Mouse (Mus musculus): Measurements from ENCODE around the gene Mlycd.

Gene Mlycd

GRCm38 (mm10) chr8:119403912-119404311 lies 9.2 kb downstream of the Mlycd start:
- no peak for DNase-seq (ENCODE audit: inconsistent ontology term)

- no peak for DNase-seq (ENCODE audit: inconsistent ontology term)
Observed at GRCm38 (mm10) chr8:119404648-119405047, 10.0 kb downstream of the Mlycd start.

GRCm38 (mm10) chr8:119408311-119408710 lies 13.6 kb downstream of the Mlycd start:
- no peak for DNase-seq (ENCODE audit: inconsistent ontology term)

GRCm38 (mm10) chr8:119412037-119412734 lies 17.5 kb downstream of the Mlycd start:
- no peak for DNase-seq (ENCODE audit: inconsistent ontology term)

- peak; percentile 85 for DNase-seq (ENCODE audit: inconsistent ontology term)
Observed at GRCm38 (mm10) chr8:119412735-119413498, 18.2 kb downstream of the Mlycd start.

- no peak for DNase-seq (ENCODE audit: inconsistent ontology term)
Observed at GRCm38 (mm10) chr8:119413605-119414004, 18.9 kb downstream of the Mlycd start.

- DNase-seq (ENCODE audit: inconsistent ontology term) = no peak
Observed at GRCm38 (mm10) chr8:119420318-119420717, 25.6 kb downstream of the Mlycd start.

- no peak for DNase-seq (ENCODE audit: inconsistent ontology term)
Observed at GRCm38 (mm10) chr8:119421603-119422122, 27.0 kb downstream of the Mlycd start.

GRCm38 (mm10) chr8:119422123-119422711 lies 27.5 kb downstream of the Mlycd start:
- peak; percentile 92 for DNase-seq (ENCODE audit: inconsistent ontology term)

- peak; percentile 64 for DNase-seq (ENCODE audit: inconsistent ontology term)
Observed at GRCm38 (mm10) chr8:119423631-119424141, 29.0 kb downstream of the Mlycd start.

GRCm38 (mm10) chr8:119424199-119424733 lies 29.6 kb downstream of the Mlycd start:
- no peak for DNase-seq (ENCODE audit: inconsistent ontology term)

GRCm38 (mm10) chr8:119424740-119425139 lies 30.1 kb downstream of the Mlycd start:
- no peak for DNase-seq (ENCODE audit: inconsistent ontology term)

- no peak for DNase-seq (ENCODE audit: inconsistent ontology term)
Observed at GRCm38 (mm10) chr8:119425533-119425932, 30.9 kb downstream of the Mlycd start.

GRCm38 (mm10) chr8:119426069-119426735 lies 31.5 kb downstream of the Mlycd start:
- no peak for DNase-seq (ENCODE audit: inconsistent ontology term)

GRCm38 (mm10) chr8:119427634-119428349 lies 33.1 kb downstream of the Mlycd start:
- DNase-seq (ENCODE audit: inconsistent ontology term) = peak; percentile 76

GRCm38 (mm10) chr8:119428350-119428740 lies 33.7 kb downstream of the Mlycd start:
- DNase-seq (ENCODE audit: inconsistent ontology term) = peak; percentile 80

GRCm38 (mm10) chr8:119428766-119429327 lies 34.2 kb downstream of the Mlycd start:
- DNase-seq (ENCODE audit: inconsistent ontology term) = peak; percentile 80

- DNase-seq (ENCODE audit: inconsistent ontology term) = no peak
Observed at GRCm38 (mm10) chr8:119429552-119429951, 34.9 kb downstream of the Mlycd start.

GRCm38 (mm10) chr8:119430250-119430649 lies 35.6 kb downstream of the Mlycd start:
- DNase-seq (ENCODE audit: inconsistent ontology term) = no peak

GRCm38 (mm10) chr8:119430690-119431089 lies 36.0 kb downstream of the Mlycd start:
- no peak for DNase-seq (ENCODE audit: inconsistent ontology term)
